Mouse (Mus musculus): ENCODE data around the gene Taf10.

Taf10 gene

GRCm38 (mm10) chr7:105767729-105768165, 23.6 kb upstream of the Taf10 start:
- Histone ChIP-seq H3K27me3 (ENCODE audit: insufficient read depth, low read length) (peaks cover 91% of the 10 kb centered on the region), H3K9me3 (ENCODE audit: low read length) (no peaks in the 10 kb centered on the region), H3K36me3 (ENCODE audit: insufficient read depth, low read length) (no peaks in the 10 kb centered on the region), H3K4me3 (replicated peaks; ENCODE audit: low read length) (no peak overlapping the region), H3K4me1 (replicated peaks; ENCODE audit: low read depth, low read length) (peaks cover 10% of the 10 kb centered on the region; the same call in 1 of the 2 replicates)
- TF ChIP-seq POU5F1 (IDR thresholded peaks at IDR 0.05; ENCODE audit: borderline replicate concordance, low read length) (no peak), NANOG (IDR thresholded peaks at IDR 0.05; ENCODE audit: borderline replicate concordance, low read length) (no peak), CTCF (conservative IDR thresholded peaks at IDR 0.05; ENCODE audit: low read length) (no peak)

GRCm38 (mm10) chr7:105764331-105764730, 20.2 kb upstream of the Taf10 start:
- Histone ChIP-seq H3K36me3 (ENCODE audit: insufficient read depth, low read length) (no peaks in the 10 kb centered on the region), H3K4me3 (replicated peaks; ENCODE audit: low read length) (no peak overlapping the region), H3K9me3 (ENCODE audit: low read length) (no peaks in the 10 kb centered on the region), H3K4me1 (replicated peaks; ENCODE audit: low read depth, low read length) (peaks cover 7% of the 10 kb centered on the region; the same call in 1 of the 2 replicates), H3K27me3 (ENCODE audit: insufficient read depth, low read length) (peaks cover 84% of the 10 kb centered on the region)
- no peak for TF ChIP-seq NANOG (IDR thresholded peaks at IDR 0.05; ENCODE audit: borderline replicate concordance, low read length)
- no peak for TF ChIP-seq CTCF (conservative IDR thresholded peaks at IDR 0.05; ENCODE audit: low read length)
- TF ChIP-seq POU5F1 (IDR thresholded peaks at IDR 0.05; ENCODE audit: borderline replicate concordance, low read length): no peak

GRCm38 (mm10) chr7:105762517-105763270, 18.5 kb upstream of the Taf10 start:
- Histone ChIP-seq H3K36me3 (ENCODE audit: insufficient read depth, low read length) (no peaks in the 10 kb centered on the region), H3K4me3 (replicated peaks; ENCODE audit: low read length) (peak overlapping the region; percentile 81), H3K27me3 (ENCODE audit: insufficient read depth, low read length) (peaks cover 86% of the 10 kb centered on the region), H3K4me1 (replicated peaks; ENCODE audit: low read depth, low read length) (peaks cover 13% of the 10 kb centered on the region), H3K9me3 (ENCODE audit: low read length) (no peaks in the 10 kb centered on the region)
- no peak for TF ChIP-seq CTCF (conservative IDR thresholded peaks at IDR 0.05; ENCODE audit: low read length)
- TF ChIP-seq NANOG (IDR thresholded peaks at IDR 0.05; ENCODE audit: borderline replicate concordance, low read length): no peak

GRCm38 (mm10) chr7:105761813-105762484, 17.8 kb upstream of the Taf10 start:
- Histone ChIP-seq H3K9me3 (ENCODE audit: low read length) (no peaks in the 10 kb centered on the region), H3K4me3 (replicated peaks; ENCODE audit: low read length) (peak overlapping the region; percentile 81), H3K36me3 (ENCODE audit: insufficient read depth, low read length) (no peaks in the 10 kb centered on the region), H3K4me1 (replicated peaks; ENCODE audit: low read depth, low read length) (peaks cover 13% of the 10 kb centered on the region), H3K27me3 (ENCODE audit: insufficient read depth, low read length) (peaks cover 87% of the 10 kb centered on the region)
- TF ChIP-seq NANOG (IDR thresholded peaks at IDR 0.05; ENCODE audit: borderline replicate concordance, low read length): no peak
- no peak for TF ChIP-seq POU5F1 (IDR thresholded peaks at IDR 0.05; ENCODE audit: borderline replicate concordance, low read length)
- TF ChIP-seq CTCF (conservative IDR thresholded peaks at IDR 0.05; ENCODE audit: low read length): no peak

GRCm38 (mm10) chr7:105753281-105753680, 9.1 kb upstream of the Taf10 start:
- H3K9me3 ChIP-seq (ENCODE audit: low read length): no peaks in the 10 kb centered on the region
- TF ChIP-seq NANOG (IDR thresholded peaks at IDR 0.05; ENCODE audit: borderline replicate concordance, low read length): no peak
- no peak for TF ChIP-seq POU5F1 (IDR thresholded peaks at IDR 0.05; ENCODE audit: borderline replicate concordance, low read length)
- no peak for TF ChIP-seq CTCF (conservative IDR thresholded peaks at IDR 0.05; ENCODE audit: low read length)

GRCm38 (mm10) chr7:105752716-105753115, 8.6 kb upstream of the Taf10 start:
- Histone ChIP-seq H3K4me3 (replicated peaks; ENCODE audit: low read length) (no peak overlapping the region), H3K4me1 (replicated peaks; ENCODE audit: low read depth, low read length) (peaks cover 26% of the 10 kb centered on the region), H3K36me3 (ENCODE audit: insufficient read depth, low read length) (peaks cover 27% of the 10 kb centered on the region), H3K27me3 (ENCODE audit: insufficient read depth, low read length) (peaks cover 41% of the 10 kb centered on the region), H3K9me3 (ENCODE audit: low read length) (no peaks in the 10 kb centered on the region)
- TF ChIP-seq NANOG (IDR thresholded peaks at IDR 0.05; ENCODE audit: borderline replicate concordance, low read length): no peak
- no peak for TF ChIP-seq POU5F1 (IDR thresholded peaks at IDR 0.05; ENCODE audit: borderline replicate concordance, low read length)
- no peak for TF ChIP-seq CTCF (conservative IDR thresholded peaks at IDR 0.05; ENCODE audit: low read length)

More at GRCm38 (mm10) chr7:105753281-105753680, 9.1 kb upstream of the Taf10 start:
- Histone ChIP-seq H3K36me3 (ENCODE audit: insufficient read depth, low read length) (peaks cover 21% of the 10 kb centered on the region), H3K4me3 (replicated peaks; ENCODE audit: low read length) (0 out of 2 replicates have a peak overlapping the region, but pooled peaks have one; percentile 68), H3K4me1 (replicated peaks; ENCODE audit: low read depth, low read length) (peaks cover 26% of the 10 kb centered on the region), H3K27me3 (ENCODE audit: insufficient read depth, low read length) (peaks cover 47% of the 10 kb centered on the region)

GRCm38 (mm10) chr7:105751491-105752433, 7.6 kb upstream of the Taf10 start, which contains the start of gene Tpp1:
TSS of gene Tpp1 (minus strand) at chr7:105752235.
- Histone ChIP-seq H3K4me3 (replicated peaks; ENCODE audit: low read length) (peak within 1 kb of the TSS; percentile 89), H3K27me3 (ENCODE audit: insufficient read depth, low read length) (peaks cover 32% of the 10 kb centered on the region), H3K36me3 (ENCODE audit: insufficient read depth, low read length) (peaks cover 36% of the 10 kb centered on the region), H3K9me3 (ENCODE audit: low read length) (no peaks in the 10 kb centered on the region), H3K4me1 (replicated peaks; ENCODE audit: low read depth, low read length) (peaks cover 26% of the 10 kb centered on the region)
- TF ChIP-seq NANOG (IDR thresholded peaks at IDR 0.05; ENCODE audit: borderline replicate concordance, low read length) (no peak), CTCF (conservative IDR thresholded peaks at IDR 0.05; ENCODE audit: low read length) (no peak), POU5F1 (IDR thresholded peaks at IDR 0.05; ENCODE audit: borderline replicate concordance, low read length) (no peak)

Measured in E14TG2a.4 (cell line).